In the genomic region with DNA sequence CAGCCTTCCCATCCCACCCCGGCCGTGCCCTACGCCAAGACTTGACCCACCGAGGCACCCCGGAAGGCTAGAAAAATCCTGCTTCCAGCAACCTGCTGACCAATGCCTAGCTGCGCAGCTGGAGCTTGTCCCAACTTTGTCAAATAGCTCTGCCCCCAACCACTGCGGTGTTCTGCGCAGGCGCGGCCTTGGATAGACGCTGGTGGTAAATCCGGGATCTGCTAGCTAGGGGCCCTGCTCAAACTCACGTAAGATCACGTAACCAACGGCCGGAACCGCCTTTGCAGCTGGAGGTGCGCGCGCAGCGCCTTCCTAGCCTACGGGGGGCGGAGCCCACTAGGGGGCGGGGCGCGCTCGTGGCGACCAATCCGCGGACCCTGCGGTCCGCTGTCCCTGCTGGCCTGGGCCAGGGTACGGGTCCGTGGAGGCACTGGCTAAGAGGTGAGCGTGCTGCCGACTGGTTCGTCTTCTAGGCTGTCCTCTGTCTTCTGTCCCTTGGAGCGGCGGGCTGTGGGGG, we compare ENCODE assay signal across 8 mouse cellular contexts. TPM values are rescaled to one million over a fixed set of nuclear protein-coding genes. Genes with fewer than 3 reads are reported as not detected.
A peak's percentile ranks its signal among the peaks of the same experiment; 100 is the strongest.
DNase-seq lines count a peak whose midpoint lies in the region; ATAC-seq and TF ChIP-seq lines count a peak whose summit lies in the region.

A gene (plus strand): TSS at position 249 of the 517 bp plus-strand sequence.

- TF ChIP-seq CTCF in heart, adult 2 months (IDR thresholded peaks at IDR 0.05), result no peak; the same call in 1 of the 2 replicates

- under 1% methylated on average over 26 of the region's 39 CpGs for WGBS in embryonic facial prominence, embryonic 14.5 days
- WGBS in heart, adult 2 months, result under 1% methylated on average over 39 of the region's 39 CpGs
- WGBS in limb, embryonic 13.5 days, result under 1% methylated on average over 38 of the region's 39 CpGs
- under 1% methylated on average over 39 of the region's 39 CpGs for WGBS in midbrain, embryonic 16.5 days

- peak; percentile 95 for ATAC-seq in embryonic facial prominence, embryonic 14.5 days (ENCODE audit: low read depth)
- ATAC-seq in limb, embryonic 13.5 days (ENCODE audit: low FRiP score, low read depth), result peak; percentile 96
- peak; percentile 95 for ATAC-seq in midbrain, embryonic 16.5 days

- TF ChIP-seq POLR2A in heart, adult 2 months (IDR thresholded peaks at IDR 0.05; ENCODE audit: insufficient read depth, low read depth, low read length), result peak; percentile 87

- intact Hi-C loops in heart, adult 2 months (cut with DNase I), result loop anchor here (5.0 kb wide), 2 partner anchors 51 to 196 kb away; a partner anchor contains a TSS

- 0 out of 2 replicates have a peak, but pooled peaks cover 3% of the 10 kb centered on the region for H3K79me2 ChIP-seq in heart, adult 2 months (replicated peaks; ENCODE audit: control insufficient read depth, insufficient read depth, low read length)

- peak within 1 kb of the TSS; percentile 90 for H3K9ac ChIP-seq in embryonic facial prominence, embryonic 14.5 days (ENCODE audit: low read depth, low read length)
- peak within 1 kb of the TSS; percentile 92 for H3K9ac ChIP-seq in heart, adult 2 months (ENCODE audit: low read depth, low read length)
- peak within 1 kb of the TSS; percentile 84 for H3K9ac ChIP-seq in limb, embryonic 13.5 days
- peak within 1 kb of the TSS; percentile 89 for H3K9ac ChIP-seq in midbrain, embryonic 16.5 days (ENCODE audit: low read depth, low read length)

- peaks cover 33% of the 10 kb centered on the region for H3K36me3 ChIP-seq in embryonic facial prominence, embryonic 14.5 days (ENCODE audit: control insufficient read depth, insufficient read depth, low read length)
- H3K36me3 ChIP-seq in heart, adult 2 months (ENCODE audit: control insufficient read depth, insufficient read depth, low read length), result peaks cover 12% of the 10 kb centered on the region
- H3K36me3 ChIP-seq in limb, embryonic 13.5 days, result peaks cover 38% of the 10 kb centered on the region
- H3K36me3 ChIP-seq in midbrain, embryonic 16.5 days (ENCODE audit: control insufficient read depth, insufficient read depth, low read length), result peaks cover 17% of the 10 kb centered on the region

- peak within 1 kb of the TSS; percentile 66 for H3K4me2 ChIP-seq in embryonic facial prominence, embryonic 14.5 days (ENCODE audit: low read depth, low read length)
- peak within 1 kb of the TSS; percentile 95 for H3K4me2 ChIP-seq in limb, embryonic 13.5 days (replicated peaks)
- peak within 1 kb of the TSS; percentile 97 for H3K4me2 ChIP-seq in midbrain, embryonic 16.5 days (ENCODE audit: low read length)

- 0 out of 2 replicates have a peak, but pooled peaks have one; percentile 17 for TF ChIP-seq EP300 in heart, adult 2 months (IDR thresholded peaks at IDR 0.05; ENCODE audit: insufficient read depth, low read depth, low read length)

- H3K4me1 ChIP-seq in embryonic facial prominence, embryonic 14.5 days (ENCODE audit: control insufficient read depth, insufficient read depth, low read length), result peaks cover 33% of the 10 kb centered on the region
- H3K4me1 ChIP-seq in heart, adult 2 months (ENCODE audit: control insufficient read depth, insufficient read depth, low read length), result peaks cover 7% of the 10 kb centered on the region
- H3K4me1 ChIP-seq in limb, embryonic 13.5 days, result peaks cover 45% of the 10 kb centered on the region
- H3K4me1 ChIP-seq in midbrain, embryonic 16.5 days (ENCODE audit: control insufficient read depth, insufficient read depth, low read length), result peaks cover 39% of the 10 kb centered on the region

- H3K4me3 ChIP-seq in embryonic facial prominence, embryonic 14.5 days (ENCODE audit: low read depth, low read length), result peak within 1 kb of the TSS; percentile 82
- peak within 1 kb of the TSS; percentile 83 for H3K4me3 ChIP-seq in heart, adult 2 months
- H3K4me3 ChIP-seq in limb, embryonic 13.5 days, result peak within 1 kb of the TSS; percentile 80
- peak within 1 kb of the TSS; percentile 69 for H3K4me3 ChIP-seq in midbrain, embryonic 16.5 days (ENCODE audit: low read depth, low read length)

- H3K27me3 ChIP-seq in embryonic facial prominence, embryonic 14.5 days (replicated peaks; ENCODE audit: control insufficient read depth, insufficient read depth, low read length), result no peaks in the 10 kb centered on the region
- H3K27me3 ChIP-seq in heart, adult 2 months (ENCODE audit: control insufficient read depth, insufficient read depth, low read length), result no peaks in the 10 kb centered on the region
- H3K27me3 ChIP-seq in limb, embryonic 13.5 days, result no peaks in the 10 kb centered on the region
- no peaks in the 10 kb centered on the region for H3K27me3 ChIP-seq in midbrain, embryonic 16.5 days (ENCODE audit: control insufficient read depth, insufficient read depth, low read depth, low read length)

- H3K9me3 ChIP-seq in embryonic facial prominence, embryonic 14.5 days (ENCODE audit: control insufficient read depth, low read length), result no peaks in the 10 kb centered on the region
- no peaks in the 10 kb centered on the region for H3K9me3 ChIP-seq in limb, embryonic 13.5 days
- H3K9me3 ChIP-seq in midbrain, embryonic 16.5 days (replicated peaks; ENCODE audit: control insufficient read depth, low read length, poor library complexity, severe bottlenecking), result no peaks in the 10 kb centered on the region

- peak within 1 kb of the TSS; percentile 91 for H3K27ac ChIP-seq in embryonic facial prominence, embryonic 14.5 days (replicated peaks; ENCODE audit: low read depth, low read length)
- peak within 1 kb of the TSS; percentile 92 for H3K27ac ChIP-seq in heart, adult 2 months
- peak within 1 kb of the TSS; percentile 87 for H3K27ac ChIP-seq in limb, embryonic 13.5 days
- peak within 1 kb of the TSS; percentile 85 for H3K27ac ChIP-seq in midbrain, embryonic 16.5 days (ENCODE audit: low read length)

- DNase-seq in 3T3-L1 (ENCODE audit: low read depth, low spot score), result peak; percentile 99
- peak; percentile 98 to 99 for DNase-seq in adrenal gland, postnatal 4 days (ENCODE audit: low spot score in 2 of 2)
- DNase-seq in embryonic facial prominence, embryonic 14.5 days (ENCODE audit: low spot score), result peak; percentile 100
- DNase-seq in heart, adult 2 months, result peak; percentile 99 to 100
- DNase-seq in kidney, adult 8-10 months, result peak; percentile 99 to 100
- DNase-seq in spleen, postnatal 10 days (ENCODE audit: low spot score in 2 of 2), result peak; percentile 99

RNA-seq across cellular contexts. Expression of the gene that starts here (rescaled TPM):
- 10 to 100 TPM; 35.5 to 39.9 TPM for total RNA-seq in adrenal gland, postnatal 4 days (2021)
- 22.4 and 23.3 TPM in 2 replicates for polyA plus RNA-seq in embryonic facial prominence, embryonic 14.5 days (2014; fragmentation: Nextera tagmentation; extraction: Ambion mirVana)
- total RNA-seq in heart, adult 2 months (2021), result 10 to 100 TPM; 22.0 to 24.0 TPM
- 8.0 and 12.5 TPM in 2 replicates for polyA plus RNA-seq in heart, adult 2 months (2012; rRNA removed)
- polyA plus RNA-seq in limb, embryonic 13.5 days (2015; fragmentation: Nextera tagmentation; extraction: Ambion mirVana), result 22.5 and 23.9 TPM in 2 replicates
- 15.8 and 16.1 TPM in 2 replicates for polyA plus RNA-seq in midbrain, embryonic 16.5 days (2015; fragmentation: Nextera tagmentation; extraction: Ambion mirVana)

Comparison
In these comparisons a context has a peak if more than half of its experiments do, and no peak if none do; other contexts are left out.
1. Peak in every context shown above with its lines: DNase-seq, ATAC-seq, H3K4me3 ChIP-seq and H3K27ac ChIP-seq.